Mouse (Mus musculus): ENCODE results near the gene Fam163b. TPM values are rescaled to one million over a fixed set of nuclear protein-coding genes. Genes with fewer than 3 reads are reported as not detected.

Gene Fam163b
- polyA plus RNA-seq, 1 experiment from 2014 or later = 0.39 TPM

Other genes starting within 250 kb of the Fam163b start
- gene Surf6, start 239.6 kb downstream of the Fam163b start, polyA plus RNA-seq (2016; fragmentation: Nextera tagmentation; extraction: Ambion mirVana) = 18.7 and 24.2 TPM in 2 replicates
- 40.7 and 55.0 TPM in 2 replicates for gene Med22, start 231.8 kb downstream of the Fam163b start, polyA plus RNA-seq (2016; fragmentation: Nextera tagmentation; extraction: Ambion mirVana)
- gene Rpl7a, start 231.7 kb downstream of the Fam163b start, polyA plus RNA-seq (2016; fragmentation: Nextera tagmentation; extraction: Ambion mirVana) = 425 and 513 TPM in 2 replicates
- gene Surf2, start 226.1 kb downstream of the Fam163b start, polyA plus RNA-seq (2016; fragmentation: Nextera tagmentation; extraction: Ambion mirVana) = 39.9 and 45.7 TPM in 2 replicates
- gene Surf1, start 226.0 kb downstream of the Fam163b start, polyA plus RNA-seq (2016; fragmentation: Nextera tagmentation; extraction: Ambion mirVana) = 40.9 and 45.6 TPM in 2 replicates
- gene Surf4, start 208.6 kb downstream of the Fam163b start, polyA plus RNA-seq (2016; fragmentation: Nextera tagmentation; extraction: Ambion mirVana) = 229 and 242 TPM in 2 replicates
- gene Stkld1, start 208.4 kb downstream of the Fam163b start, polyA plus RNA-seq (2016; fragmentation: Nextera tagmentation; extraction: Ambion mirVana) = 0.15 and 0.36 TPM in 2 replicates
- 34.5 and 46.9 TPM in 2 replicates for gene Rexo4, start 178.1 kb downstream of the Fam163b start, polyA plus RNA-seq (2016; fragmentation: Nextera tagmentation; extraction: Ambion mirVana)
- 0.04 TPM in 1 of 2 replicates, not detected in the other for gene Adamts13, start 169.1 kb downstream of the Fam163b start, polyA plus RNA-seq (2016; fragmentation: Nextera tagmentation; extraction: Ambion mirVana)
- gene Cacfd1, start 132.6 kb downstream of the Fam163b start, polyA plus RNA-seq (2016; fragmentation: Nextera tagmentation; extraction: Ambion mirVana) = 48.3 and 54.5 TPM in 2 replicates
- 0.34 and 0.49 TPM in 2 replicates for gene Slc2a6, start 114.5 kb downstream of the Fam163b start, polyA plus RNA-seq (2016; fragmentation: Nextera tagmentation; extraction: Ambion mirVana)
- gene Mymk, start 70.3 kb downstream of the Fam163b start, polyA plus RNA-seq (2016; fragmentation: Nextera tagmentation; extraction: Ambion mirVana) = 0.09 TPM in 1 of 2 replicates, not detected in the other
- gene Adamtsl2, start 63.1 kb downstream of the Fam163b start, polyA plus RNA-seq (2016; fragmentation: Nextera tagmentation; extraction: Ambion mirVana) = 9.7 and 13.5 TPM in 2 replicates
- gene Dbh, start 22.7 kb upstream of the Fam163b start, polyA plus RNA-seq (2016; fragmentation: Nextera tagmentation; extraction: Ambion mirVana) = 0.21 and 0.69 TPM in 2 replicates
- 11.8 and 13.4 TPM in 2 replicates for gene Sardh, start 105.8 kb upstream of the Fam163b start, polyA plus RNA-seq (2016; fragmentation: Nextera tagmentation; extraction: Ambion mirVana)